Mouse (Mus musculus) CH12.LX (cell line): Measurements from ENCODE around the gene Ikzf4.

Source experiments
- BHLHE40 ChIP-seq: IDR thresholded peaks from 2 replicates; pipeline ENCODE4 v1.6.1; 2011; ENCODE audit warnings: mild to moderate bottlenecking, low read depth, low read length, improper control_type of control experiment
- CTCF ChIP-seq, 2 experiments: IDR thresholded peaks in 1 of 2; conservative IDR thresholded peaks in 1 of 2; 2 replicates each; pipeline ENCODE4 v1.5.1; 2011 to 2012; ENCODE audit warnings: low read depth in 2 of 2, low read length in 2 of 2, improper control_type of control experiment in 1 of 2, inconsistent platforms in 1 of 2, mild to moderate bottlenecking in 1 of 2, moderate library complexity in 1 of 2
- EP300 ChIP-seq: IDR thresholded peaks from 2 replicates; pipeline ENCODE4 v1.6.1; 2011; ENCODE audit warnings: low read length, improper control_type of control experiment
- HCFC1 ChIP-seq: IDR thresholded peaks from 2 replicates; pipeline ENCODE4 v1.6.1; 2012; ENCODE audit warnings: low read depth, mild to moderate bottlenecking, inconsistent platforms, low read length, improper control_type of control experiment
- KAT2A ChIP-seq: IDR thresholded peaks from 2 replicates; pipeline ENCODE4 v1.6.1; 2012; ENCODE audit warnings: low read length, improper control_type of control experiment, inconsistent platforms; ENCODE audit not compliant: insufficient replicate concordance
- MAX ChIP-seq: IDR thresholded peaks from 2 replicates; pipeline ENCODE4 v1.6.1; 2011; ENCODE audit warnings: low read length, improper control_type of control experiment
- MEF2A ChIP-seq: IDR thresholded peaks from 2 replicates; pipeline ENCODE4 v1.6.1; 2014; ENCODE audit warnings: low read depth, mild to moderate bottlenecking, inconsistent platforms, low read length, improper control_type of control experiment, borderline replicate concordance
- NRF1 ChIP-seq: IDR thresholded peaks from 2 replicates; pipeline ENCODE4 v1.6.1; 2014; ENCODE audit warnings: low read depth, mild to moderate bottlenecking, inconsistent platforms, low read length, improper control_type of control experiment, moderate library complexity
- POLR2A ChIP-seq: IDR thresholded peaks from 2 replicates; pipeline ENCODE4 v1.6.1; 2011; ENCODE audit warnings: low read depth, mild to moderate bottlenecking, improper control_type of control experiment, low read length
- SMC3 ChIP-seq: IDR thresholded peaks from 2 replicates; pipeline ENCODE4 v1.6.1; 2011; ENCODE audit warnings: low read depth, low read length, improper control_type of control experiment
- TCF12 ChIP-seq: IDR thresholded peaks from 2 replicates; pipeline ENCODE4 v1.6.1; 2014; ENCODE audit warnings: low read depth, mild to moderate bottlenecking, inconsistent platforms, low read length, improper control_type of control experiment
- UBTF ChIP-seq: IDR thresholded peaks from 2 replicates; pipeline ENCODE4 v1.6.1; 2012; ENCODE audit warnings: low read depth, mild to moderate bottlenecking, inconsistent platforms, low read length, improper control_type of control experiment, moderate library complexity
- ZNF384 ChIP-seq: IDR thresholded peaks from 2 replicates; pipeline ENCODE4 v1.6.1; 2012; ENCODE audit warnings: low read depth, low read length, improper control_type of control experiment, inconsistent platforms

- no peak for TF ChIP-seq POLR2A
- TF ChIP-seq MEF2A: no peak
- no peak for TF ChIP-seq MAX
- no peak for TF ChIP-seq ZNF384
- no peak for TF ChIP-seq CTCF (conservative IDR thresholded peaks at IDR 0.05 in 1 of 2, IDR thresholded peaks at IDR 0.05 in 1 of 2; ENCODE audit: low read depth in 2 of 2, low read length in 2 of 2)
- no peak for TF ChIP-seq NRF1
- no peak for TF ChIP-seq UBTF
- no peak for TF ChIP-seq BHLHE40
- TF ChIP-seq HCFC1: no peak
- no peak for TF ChIP-seq EP300
- TF ChIP-seq SMC3: no peak
- no peak for TF ChIP-seq KAT2A
- no peak for TF ChIP-seq TCF12
Observed at GRCm38 (mm10) chr10:128662465-128662864, 16.7 kb upstream of the Ikzf4 start.
